Mouse (Mus musculus) cerebellum, adult 2 months (tissue): ENCODE measurements around the gene Lsm2.

Experiments
- CTCF ChIP-seq: fragments of 200-500 bp; IDR thresholded peaks from 2 replicates; pipeline ENCODE4 v1.5.1; 2011; ENCODE audit warnings: low read depth, mild to moderate bottlenecking, control low read depth, low read length, moderate library complexity, borderline replicate concordance; ENCODE audit not compliant: insufficient read depth
- POLR2A ChIP-seq: fragments of 200-500 bp; IDR thresholded peaks from 2 replicates; pipeline ENCODE4 v1.6.1; 2011; ENCODE audit warnings: low read length, control low read depth, borderline replicate concordance; ENCODE audit not compliant: insufficient read depth

DNA sequence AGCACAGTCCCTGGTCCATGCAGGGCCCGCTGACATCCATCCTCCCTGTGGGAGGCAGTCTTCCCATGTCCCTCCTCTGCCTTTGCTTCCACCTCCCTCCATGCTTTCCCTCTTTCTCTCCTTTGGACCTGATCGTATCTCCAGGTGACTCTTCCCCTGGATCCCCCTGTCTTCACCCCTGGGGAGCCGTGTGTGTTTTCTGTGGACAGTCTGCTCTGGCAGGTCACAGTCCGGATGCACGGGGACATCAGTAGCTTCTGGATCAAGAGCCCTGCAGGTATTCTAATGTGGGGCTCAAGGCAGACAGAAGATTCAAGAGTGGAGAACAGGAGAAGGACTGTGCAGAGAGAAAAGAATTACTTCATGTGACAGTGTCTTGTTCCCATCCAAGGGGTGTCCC, 41.6 kb downstream of the Lsm2 start:
- TF ChIP-seq CTCF (no peak), POLR2A (no peak)
